Mouse (Mus musculus): ENCODE data around the gene Gm11627. TPM values are rescaled to one million over a fixed set of nuclear protein-coding genes. Genes with fewer than 3 reads are reported as not detected.

The Gm11627 gene
- polyA plus RNA-seq, 1 experiment from 2014 or later, result 4.2 TPM

DNA sequence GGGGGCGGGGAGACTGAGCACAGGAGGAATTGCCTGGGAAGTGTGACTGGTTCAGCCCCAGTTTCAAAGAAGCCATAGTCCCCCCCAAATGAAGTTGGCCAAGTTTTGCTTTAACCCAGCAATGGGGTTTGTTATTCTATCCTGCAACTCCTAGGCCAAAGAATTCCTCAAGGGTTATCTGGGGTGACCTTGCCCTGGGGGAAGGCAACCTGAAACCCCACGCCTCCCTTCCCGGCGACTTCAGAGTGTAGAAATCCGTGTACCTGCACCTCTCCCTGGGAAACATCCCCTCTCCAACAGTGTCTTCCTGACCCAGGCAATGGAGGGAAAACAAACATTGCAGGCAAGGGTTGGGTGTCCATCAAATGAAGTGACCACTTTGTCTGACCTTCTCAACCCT, 3.5 kb upstream of the Gm11627 start:
- Histone ChIP-seq H3K36me3 (ENCODE audit: control insufficient read depth, insufficient read depth, low read length) (no peaks in the 10 kb centered on the region), H3K4me2 (ENCODE audit: low read length) (no peak overlapping the region), H3K9ac (replicated peaks; ENCODE audit: low read length) (no peak overlapping the region), H3K4me3 (replicated peaks; ENCODE audit: low read depth, low read length) (no peak overlapping the region), H3K27ac (replicated peaks; ENCODE audit: low read depth, low read length) (no peak overlapping the region), H3K27me3 (ENCODE audit: control insufficient read depth, insufficient read depth, low read length) (no peaks in the 10 kb centered on the region), H3K4me1 (ENCODE audit: control insufficient read depth, insufficient read depth, low read length) (peaks cover 23% of the 10 kb centered on the region), H3K9me3 (ENCODE audit: control insufficient read depth, low read length) (no peaks in the 10 kb centered on the region)
- DNase-seq (no peak), ATAC-seq (ENCODE audit: low FRiP score, low TSS enrichment) (no peak)
- 20% methylated on average over 5 of the region's 5 CpGs for WGBS

DNA sequence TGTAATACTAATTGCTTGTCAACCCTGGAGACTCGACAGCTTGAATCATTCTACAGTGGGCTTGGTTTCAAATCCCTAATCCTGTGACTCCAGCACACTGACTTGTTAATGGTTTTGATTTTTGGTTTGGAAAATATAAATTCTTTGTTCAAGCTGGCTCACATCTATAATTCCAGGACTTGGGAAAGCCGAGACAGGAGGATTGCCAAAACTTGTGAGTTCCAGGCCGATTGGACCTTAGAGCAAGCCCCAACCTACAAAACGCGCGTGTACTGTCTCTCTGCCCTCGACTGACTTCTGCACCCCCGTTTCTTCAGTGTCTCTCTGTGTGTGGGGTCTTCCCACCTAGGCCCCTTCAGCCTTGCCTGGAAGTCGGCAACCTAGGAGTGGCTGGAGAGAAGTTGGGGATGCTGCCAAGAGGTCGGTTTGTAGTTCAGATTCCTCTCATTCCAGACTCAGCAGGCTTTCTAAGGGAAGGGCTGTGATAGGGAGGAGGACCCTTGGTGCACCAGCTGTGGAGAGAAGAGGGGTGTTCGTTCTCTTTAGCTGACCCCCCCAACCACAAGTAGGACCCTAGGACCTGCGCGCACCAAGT, 2.9 kb upstream of the Gm11627 start:
- Histone ChIP-seq H3K36me3 (ENCODE audit: control insufficient read depth, insufficient read depth, low read length) (no peaks in the 10 kb centered on the region), H3K9ac (replicated peaks; ENCODE audit: low read length) (no peak overlapping the region), H3K4me3 (replicated peaks; ENCODE audit: low read depth, low read length) (no peak overlapping the region), H3K4me1 (ENCODE audit: control insufficient read depth, insufficient read depth, low read length) (peaks cover 23% of the 10 kb centered on the region), H3K4me2 (ENCODE audit: low read length) (no peak overlapping the region), H3K27me3 (ENCODE audit: control insufficient read depth, insufficient read depth, low read length) (no peaks in the 10 kb centered on the region), H3K27ac (replicated peaks; ENCODE audit: low read depth, low read length) (peak overlapping the region; percentile 70), H3K9me3 (ENCODE audit: control insufficient read depth, low read length) (no peaks in the 10 kb centered on the region)
- WGBS, result 20% methylated on average over 13 of the region's 13 CpGs
- DNase-seq, result no peak
- no peak for ATAC-seq (ENCODE audit: low FRiP score, low TSS enrichment)

DNA sequence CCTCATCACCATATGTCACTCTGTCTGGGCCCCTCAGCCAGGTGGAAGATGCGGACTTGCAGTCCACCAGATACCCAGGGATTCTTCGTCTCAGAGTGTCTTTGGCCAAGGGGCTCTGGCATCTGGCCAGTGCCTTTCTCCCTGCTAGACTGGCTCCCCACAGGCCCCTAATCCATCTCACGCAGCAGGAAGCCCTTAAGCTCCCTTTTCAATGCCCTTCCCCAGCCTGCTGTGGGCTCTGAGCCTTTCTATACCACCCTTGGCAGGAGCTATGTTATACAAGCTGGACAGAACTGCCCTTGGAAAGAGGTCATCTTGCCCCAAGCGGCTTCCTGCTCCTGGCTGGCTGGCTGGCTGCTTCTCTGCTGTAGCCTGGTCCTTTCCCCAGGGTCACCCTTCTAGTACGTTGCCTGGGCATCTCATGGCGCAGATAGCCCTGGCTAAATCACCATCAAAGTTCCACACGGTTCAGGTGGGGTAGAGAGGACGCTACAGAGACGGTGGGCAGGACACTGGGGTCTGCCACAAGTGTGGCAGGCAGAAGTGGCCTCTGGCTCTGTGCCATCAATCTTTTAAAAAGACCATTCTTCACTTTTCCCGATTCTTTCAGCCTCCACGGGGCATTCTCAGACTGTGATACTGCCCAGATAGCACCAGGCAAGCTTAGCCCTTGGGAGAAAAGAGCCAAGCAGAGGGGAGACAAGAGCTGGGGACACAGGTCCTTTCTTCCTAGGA, 2.2 kb upstream of the Gm11627 start:
- H3K27ac ChIP-seq (replicated peaks; ENCODE audit: low read depth, low read length), result peak overlapping the region; percentile 70
- H3K4me2 ChIP-seq (ENCODE audit: low read length), result peak overlapping the region; percentile 21; the same call in 1 of the 2 replicates
- no peaks in the 10 kb centered on the region for H3K9me3 ChIP-seq (ENCODE audit: control insufficient read depth, low read length)
- no peaks in the 10 kb centered on the region for H3K36me3 ChIP-seq (ENCODE audit: control insufficient read depth, insufficient read depth, low read length)
- peaks cover 23% of the 10 kb centered on the region for H3K4me1 ChIP-seq (ENCODE audit: control insufficient read depth, insufficient read depth, low read length)
- no peaks in the 10 kb centered on the region for H3K27me3 ChIP-seq (ENCODE audit: control insufficient read depth, insufficient read depth, low read length)
- WGBS, result 4% methylated on average over 11 of the region's 11 CpGs
- no peak overlapping the region for H3K4me3 ChIP-seq (replicated peaks; ENCODE audit: low read depth, low read length)
- DNase-seq (peak; percentile 74), ATAC-seq (ENCODE audit: low FRiP score, low TSS enrichment) (peak; percentile 28; the same call in 1 of the 2 replicates)
- no peak overlapping the region for H3K9ac ChIP-seq (replicated peaks; ENCODE audit: low read length)

DNA sequence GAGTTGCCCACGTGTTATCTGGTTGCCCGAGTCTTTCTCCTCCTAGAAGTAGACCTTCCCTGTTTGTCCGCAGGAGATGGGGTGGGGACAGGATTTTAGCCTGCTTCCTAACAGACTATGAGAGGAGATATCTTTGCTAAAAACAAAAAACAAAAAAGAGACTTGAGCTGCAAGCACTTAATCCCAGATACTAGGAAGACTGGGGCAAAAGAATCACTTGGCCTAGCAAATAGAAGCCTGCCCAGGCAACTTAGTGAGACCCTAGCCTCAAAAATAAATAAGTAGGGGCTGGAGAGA, 721 bp upstream of the Gm11627 start:
- Histone ChIP-seq H3K4me3 (replicated peaks; ENCODE audit: low read depth, low read length) (no peak overlapping the region), H3K9me3 (ENCODE audit: control insufficient read depth, low read length) (no peaks in the 10 kb centered on the region), H3K4me1 (ENCODE audit: control insufficient read depth, insufficient read depth, low read length) (peaks cover 23% of the 10 kb centered on the region), H3K27me3 (ENCODE audit: control insufficient read depth, insufficient read depth, low read length) (no peaks in the 10 kb centered on the region), H3K9ac (replicated peaks; ENCODE audit: low read length) (no peak overlapping the region), H3K36me3 (ENCODE audit: control insufficient read depth, insufficient read depth, low read length) (no peaks in the 10 kb centered on the region), H3K4me2 (ENCODE audit: low read length) (no peak overlapping the region), H3K27ac (replicated peaks; ENCODE audit: low read depth, low read length) (peak overlapping the region; percentile 55)
- ATAC-seq (ENCODE audit: low FRiP score, low TSS enrichment) (no peak), DNase-seq (no peak)
- 20% methylated on average over 3 of the region's 3 CpGs for WGBS

DNA sequence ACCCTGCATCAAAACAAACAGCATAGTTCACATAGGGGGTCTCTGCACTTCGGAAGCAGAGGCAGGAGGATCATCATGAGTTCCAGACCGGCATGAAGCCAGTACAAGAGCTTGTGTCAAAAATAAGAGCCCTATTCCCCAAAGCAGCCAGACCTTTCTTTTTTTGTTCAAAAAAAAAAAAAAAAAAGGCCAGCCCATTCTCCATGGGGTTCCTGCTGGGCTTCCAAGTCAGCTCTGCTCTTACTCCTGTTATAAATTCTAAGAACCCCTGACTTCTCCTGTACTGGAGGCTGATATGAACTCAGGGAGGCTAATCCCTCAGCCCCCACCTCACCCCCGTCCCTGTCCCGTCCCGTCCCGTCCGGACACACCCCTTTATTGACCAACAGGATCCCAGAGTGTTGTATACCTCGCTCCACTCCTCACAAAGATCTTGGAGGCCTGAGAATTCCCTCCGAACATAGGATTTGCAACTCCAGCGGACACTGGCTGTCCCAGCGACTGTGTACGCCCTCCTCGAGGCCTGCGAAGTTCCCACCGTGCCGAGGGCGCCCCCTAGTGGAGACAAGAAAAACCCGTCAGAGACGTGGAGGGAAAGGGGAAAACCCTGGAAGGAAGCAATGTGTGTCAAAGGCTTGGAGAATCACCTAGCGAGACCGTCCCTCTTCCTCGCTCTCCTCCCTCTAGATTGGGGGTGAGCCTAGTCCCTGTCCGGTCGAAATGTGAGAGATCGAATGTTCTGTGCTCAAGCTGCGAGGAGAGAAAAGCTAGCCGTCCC, 731 bp downstream of the Gm11627 start:
- H3K9me3 ChIP-seq (ENCODE audit: control insufficient read depth, low read length), result no peaks in the 10 kb centered on the region
- DNase-seq, result peak; percentile 83
- 5% methylated on average over 27 of the region's 27 CpGs for WGBS
- H3K36me3 ChIP-seq (ENCODE audit: control insufficient read depth, insufficient read depth, low read length), result no peaks in the 10 kb centered on the region
- H3K9ac ChIP-seq (replicated peaks; ENCODE audit: low read length), result no peak overlapping the region
- H3K27ac ChIP-seq (replicated peaks; ENCODE audit: low read depth, low read length), result peak overlapping the region; percentile 55
- H3K4me1 ChIP-seq (ENCODE audit: control insufficient read depth, insufficient read depth, low read length), result peaks cover 23% of the 10 kb centered on the region
- 0 out of 2 replicates have a peak, but pooled peaks have one; percentile 38 for ATAC-seq (ENCODE audit: low FRiP score, low TSS enrichment)
- H3K4me2 ChIP-seq (ENCODE audit: low read length), result peak overlapping the region; percentile 41
- no peaks in the 10 kb centered on the region for H3K27me3 ChIP-seq (ENCODE audit: control insufficient read depth, insufficient read depth, low read length)
- peak overlapping the region; percentile 1; the same call in 1 of the 2 replicates for H3K4me3 ChIP-seq (replicated peaks; ENCODE audit: low read depth, low read length)

DNA sequence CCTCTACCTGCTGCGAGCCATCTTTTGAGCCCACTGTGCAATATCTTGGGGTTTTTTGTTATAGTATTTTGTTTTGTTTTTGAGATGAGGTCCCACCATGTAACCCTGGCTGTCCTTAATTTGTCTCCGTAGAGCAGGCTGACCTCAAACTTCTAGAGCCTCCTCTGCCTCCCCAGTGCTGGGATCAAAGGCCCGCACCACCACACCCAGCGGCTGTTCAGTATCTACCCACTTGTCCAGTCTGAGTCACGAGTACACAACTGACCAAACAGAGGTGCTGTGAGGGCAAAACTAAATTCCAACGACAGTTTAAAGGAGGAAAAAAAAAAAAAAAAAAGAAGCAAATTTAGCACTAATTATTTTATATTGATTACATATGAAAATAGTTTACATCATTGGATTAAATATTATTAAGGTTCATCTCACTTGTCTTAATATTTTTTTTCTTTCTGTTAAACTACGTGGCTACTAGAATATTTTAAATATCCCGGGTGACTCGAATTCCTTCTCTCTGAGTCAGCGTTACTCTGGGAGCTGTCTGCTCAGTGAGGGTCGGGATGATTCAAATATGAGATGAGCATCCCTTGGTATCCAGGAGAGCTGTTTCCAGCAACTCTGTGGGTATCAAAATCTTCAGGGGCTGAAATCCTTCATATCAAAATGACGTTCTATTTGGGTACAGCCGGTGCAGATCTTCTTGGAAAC, 3.1 kb downstream of the Gm11627 start:
- H3K9ac ChIP-seq (replicated peaks; ENCODE audit: low read length), result no peak overlapping the region
- DNase-seq (no peak), ATAC-seq (ENCODE audit: low FRiP score, low TSS enrichment) (no peak)
- H3K36me3 ChIP-seq (ENCODE audit: control insufficient read depth, insufficient read depth, low read length), result no peaks in the 10 kb centered on the region
- H3K4me3 ChIP-seq (replicated peaks; ENCODE audit: low read depth, low read length), result no peak overlapping the region
- 73% methylated on average over 13 of the region's 13 CpGs for WGBS
- H3K4me1 ChIP-seq (ENCODE audit: control insufficient read depth, insufficient read depth, low read length), result peaks cover 11% of the 10 kb centered on the region
- no peaks in the 10 kb centered on the region for H3K27me3 ChIP-seq (ENCODE audit: control insufficient read depth, insufficient read depth, low read length)
- H3K27ac ChIP-seq (replicated peaks; ENCODE audit: low read depth, low read length), result no peak overlapping the region
- H3K4me2 ChIP-seq (ENCODE audit: low read length), result no peak overlapping the region
- H3K9me3 ChIP-seq (ENCODE audit: control insufficient read depth, low read length), result no peaks in the 10 kb centered on the region

DNA sequence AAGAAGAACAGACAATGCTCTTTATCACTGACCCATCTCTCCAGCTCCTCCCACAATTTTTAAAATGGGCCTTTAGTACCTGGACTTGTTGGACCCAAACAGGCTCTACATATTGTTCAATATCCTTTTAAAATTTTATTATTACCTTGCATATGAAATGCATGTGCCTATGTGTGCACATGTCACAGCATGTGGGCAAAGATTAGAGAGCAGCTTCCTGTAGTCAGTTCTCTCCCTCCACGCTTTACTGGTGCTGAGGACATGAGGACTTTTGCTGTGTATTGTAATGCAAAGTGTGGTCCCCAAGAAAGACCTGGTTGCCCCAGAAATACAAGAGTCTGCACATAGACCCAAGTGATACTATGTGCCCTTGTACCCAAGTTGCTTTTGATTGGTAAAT, 4.2 kb downstream of the Gm11627 start:
- 40% methylated on average over 1 of the region's 1 CpGs for WGBS

DNA sequence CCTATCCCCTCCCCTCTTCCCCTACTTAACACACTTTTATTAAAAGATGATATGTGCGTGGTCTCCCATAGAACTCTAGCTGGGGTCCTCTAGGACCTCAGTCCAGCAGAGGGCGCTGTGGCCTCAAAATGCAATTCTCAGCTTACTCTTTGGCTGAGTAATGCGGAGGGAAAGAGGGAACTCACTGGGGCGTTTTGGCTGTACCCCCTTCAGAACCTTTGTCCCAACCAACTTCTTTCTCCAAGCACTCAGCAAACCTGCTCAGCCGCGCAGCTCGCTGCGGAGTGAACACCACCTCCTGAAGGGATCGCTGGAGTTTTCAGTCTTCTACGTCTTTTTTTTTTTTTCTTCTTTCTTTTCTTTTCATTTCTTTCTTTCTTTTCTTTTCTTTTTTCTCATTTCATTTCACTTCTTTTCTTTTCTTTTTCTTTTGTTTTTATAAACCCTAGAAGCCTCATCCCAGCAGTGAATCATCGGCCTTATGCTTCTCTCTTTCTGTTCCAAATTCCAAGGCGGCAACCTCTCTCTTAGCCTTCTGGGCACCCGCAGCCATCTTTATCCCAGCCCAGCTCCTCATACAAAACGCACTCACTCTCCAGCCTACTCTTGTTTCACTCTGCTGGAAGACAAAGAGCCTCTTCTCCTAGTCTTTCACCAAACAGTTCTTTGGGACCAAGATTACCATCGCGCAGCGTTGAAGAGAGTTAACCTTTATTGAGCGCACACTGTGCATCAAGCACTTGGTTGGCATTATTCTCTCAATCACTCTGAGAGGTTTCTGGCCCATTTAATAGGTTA, 6.2 kb downstream of the Gm11627 start:
- 7% methylated on average over 18 of the region's 18 CpGs for WGBS
- ATAC-seq (ENCODE audit: low FRiP score, low TSS enrichment), result no peak

More for the DNA sequence above, 4.2 kb downstream of the Gm11627 start:
- no peaks in the 10 kb centered on the region for H3K36me3 ChIP-seq (ENCODE audit: control insufficient read depth, insufficient read depth, low read length)
- H3K27me3 ChIP-seq (ENCODE audit: control insufficient read depth, insufficient read depth, low read length), result no peaks in the 10 kb centered on the region
- no peak overlapping the region for H3K4me3 ChIP-seq (replicated peaks; ENCODE audit: low read depth, low read length)
- no peaks in the 10 kb centered on the region for H3K9me3 ChIP-seq (ENCODE audit: control insufficient read depth, low read length)
- no peak overlapping the region for H3K27ac ChIP-seq (replicated peaks; ENCODE audit: low read depth, low read length)
- no peak overlapping the region for H3K9ac ChIP-seq (replicated peaks; ENCODE audit: low read length)
- ATAC-seq (ENCODE audit: low FRiP score, low TSS enrichment), result no peak
- no peak overlapping the region for H3K4me2 ChIP-seq (ENCODE audit: low read length)
- DNase-seq, result no peak
- peaks cover 6% of the 10 kb centered on the region; the same call in 1 of the 2 replicates for H3K4me1 ChIP-seq (ENCODE audit: control insufficient read depth, insufficient read depth, low read length)

More for the DNA sequence above, 6.2 kb downstream of the Gm11627 start:
- H3K36me3 ChIP-seq (ENCODE audit: control insufficient read depth, insufficient read depth, low read length), result no peaks in the 10 kb centered on the region
- H3K4me2 ChIP-seq (ENCODE audit: low read length), result peak overlapping the region; percentile 69
- no peaks in the 10 kb centered on the region for H3K9me3 ChIP-seq (ENCODE audit: control insufficient read depth, low read length)
- peak overlapping the region; percentile 52; the same call in 1 of the 2 replicates for H3K9ac ChIP-seq (replicated peaks; ENCODE audit: low read length)
- H3K4me3 ChIP-seq (replicated peaks; ENCODE audit: low read depth, low read length), result peak overlapping the region; percentile 27
- no peaks in the 10 kb centered on the region for H3K4me1 ChIP-seq (ENCODE audit: control insufficient read depth, insufficient read depth, low read length)
- no peak overlapping the region for H3K27ac ChIP-seq (replicated peaks; ENCODE audit: low read depth, low read length)
- H3K27me3 ChIP-seq (ENCODE audit: control insufficient read depth, insufficient read depth, low read length), result no peaks in the 10 kb centered on the region
- peak; percentile 96 for DNase-seq

Measured in midbrain, embryonic 14.5 days (tissue).